11 mouse cellular contexts compared by ENCODE assay signal in genomic region chrX:169828136-169828535, GRCm38 (mm10). TPM values are rescaled to one million over a fixed set of nuclear protein-coding genes. Genes with fewer than 3 reads are reported as not detected.
A peak's percentile ranks its signal among the peaks of the same experiment; 100 is the strongest.
DNase-seq lines count a peak whose midpoint lies in the region; ATAC-seq lines count a peak whose summit lies in the region.
"Had no signal": no experiment of that assay in that cellular context is flagged by ENCODE, and none has a peak within 500 bp of the region (broad histone marks: within the 10 kb centered on the region; RNA-seq: fewer than 3 reads in every experiment).

No protein-coding gene starts in this region.

- H3K9me3 ChIP-seq in neural tube, embryonic 11.5 days (ENCODE audit: control insufficient read depth, low read length): no peaks in the 10 kb centered on the region
- no peaks in the 10 kb centered on the region for H3K9me3 ChIP-seq in hindbrain, embryonic 10.5 days
- H3K9me3 ChIP-seq: G1E had no signal

- no peaks in the 10 kb centered on the region for H3K4me1 ChIP-seq in neural tube, embryonic 11.5 days (ENCODE audit: control insufficient read depth, insufficient read depth, low read length)
- peaks cover 21% of the 10 kb centered on the region for H3K4me1 ChIP-seq in hindbrain, embryonic 10.5 days (replicated peaks)

- DNase-seq in neural tube, embryonic 11.5 days (ENCODE audit: low spot score): no peak
- DNase-seq in neural tube, embryonic 10.5 days (ENCODE audit: extremely low spot score, low spot score): no peak
- peak; percentile 27 for DNase-seq in hindbrain, embryonic 10.5 days (ENCODE audit: low spot score)
- DNase-seq in thymus, postnatal 4 days: peak; percentile 12
- no peak for DNase-seq in left cerebral cortex, adult 11 months (ENCODE audit: low spot score)
- DNase-seq in layer of hippocampus, postnatal 36 days: no peak
- no peak for DNase-seq in left cerebral cortex, adult 8-10 months (ENCODE audit: low spot score in 2 of 2)
- DNase-seq: spleen, adult 18-20 months had no signal

- 0 out of 2 replicates have a peak, but pooled peaks cover 2% of the 10 kb centered on the region for H3K27me3 ChIP-seq in neural tube, embryonic 11.5 days (ENCODE audit: control insufficient read depth, insufficient read depth, low read length)
- H3K27me3 ChIP-seq in hindbrain, embryonic 10.5 days (ENCODE audit: insufficient read depth, poor library complexity, severe bottlenecking): peaks cover 31% of the 10 kb centered on the region

- H3K4me3 ChIP-seq in neural tube, embryonic 11.5 days (ENCODE audit: low read depth, low read length): no peak overlapping the region
- H3K4me3 ChIP-seq in hindbrain, embryonic 10.5 days: peak overlapping the region; percentile 47

- H3K27ac ChIP-seq in neural tube, embryonic 11.5 days (ENCODE audit: low read depth, low read length): no peak overlapping the region; the same call in 1 of the 2 replicates
- H3K27ac ChIP-seq in hindbrain, embryonic 10.5 days: peak overlapping the region; percentile 89

- H3K4me2 ChIP-seq in neural tube, embryonic 11.5 days (ENCODE audit: low read depth): peak overlapping the region; percentile 24

- 0 out of 2 replicates have a peak overlapping the region, but pooled peaks have one; percentile 5 for H3K9ac ChIP-seq in neural tube, embryonic 11.5 days (ENCODE audit: low read length)

- no peak for ATAC-seq in neural tube, embryonic 11.5 days (ENCODE audit: insufficient read depth, low FRiP score, low TSS enrichment)
- peak; percentile 88 for ATAC-seq in megakaryocyte, adult 5-6 weeks (ENCODE audit: poor library complexity, severe bottlenecking)

- no peaks in the 10 kb centered on the region for H3K36me3 ChIP-seq in neural tube, embryonic 11.5 days (ENCODE audit: control insufficient read depth, insufficient read depth, low read length)
- H3K36me3 ChIP-seq in hindbrain, embryonic 10.5 days: no peaks in the 10 kb centered on the region
- H3K36me3 ChIP-seq: G1E had no signal

- WGBS in neural tube, embryonic 11.5 days: 26% methylated on average over 5 of the region's 5 CpGs
- WGBS in hindbrain, embryonic 10.5 days: 25% methylated on average over 5 of the region's 5 CpGs

RNA-seq across cellular contexts. Expression of gene 4933400A11Rik, which starts 48.7 kb away (rescaled TPM):
- not detected in 2 replicates for polyA plus RNA-seq in neural tube, embryonic 11.5 days (2014; fragmentation: Nextera tagmentation; extraction: Ambion mirVana)
- polyA plus RNA-seq in hindbrain, embryonic 10.5 days (2016; fragmentation: Nextera tagmentation; extraction: Ambion mirVana): 0.20 TPM in 1 of 2 replicates, not detected in the other
- not detected in 2 replicates for total RNA-seq in megakaryocyte, adult 5-6 weeks (2015)
- not detected in 2 replicates for total RNA-seq in megakaryocyte, adult 5-6 weeks (2017)
- not detected for total RNA-seq in layer of hippocampus, postnatal 36 days (2021)
- total RNA-seq in left cerebral cortex, adult 8-10 months (2022): not detected
- total RNA-seq: G1E; left cerebral cortex, postnatal 10 days had no signal
- polyA plus RNA-seq: G1E had no signal

Comparison
In these comparisons a context has a peak if more than half of its experiments do, and no peak if none do; other contexts are left out.
1. DNase-seq: peak in hindbrain, embryonic 10.5 days (single experiment) and thymus, postnatal 4 days (single experiment); none in neural tube, embryonic 11.5 days (single experiment), neural tube, embryonic 10.5 days (single experiment), left cerebral cortex, adult 11 months (single experiment), layer of hippocampus, postnatal 36 days (0 of 2) and left cerebral cortex, adult 8-10 months (0 of 2).